21 mouse cellular contexts compared by ENCODE assay signal in genomic region chr5:73512241-73512640, GRCm38 (mm10). TPM values are rescaled to one million over a fixed set of nuclear protein-coding genes. Genes with fewer than 3 reads are reported as not detected.
A peak's percentile ranks its signal among the peaks of the same experiment; 100 is the strongest.
DNase-seq lines count a peak whose midpoint lies in the region; ATAC-seq and TF ChIP-seq lines count a peak whose summit lies in the region.
"Had no signal": no experiment of that assay in that cellular context is flagged by ENCODE, and none has a peak within 500 bp of the region (broad histone marks: within the 10 kb centered on the region; RNA-seq: fewer than 3 reads in every experiment).

No protein-coding gene starts in this region.

- no peaks in the 10 kb centered on the region for H3K27me3 ChIP-seq in kidney, embryonic 14.5 days (ENCODE audit: control insufficient read depth, insufficient read depth, low read length)
- no peaks in the 10 kb centered on the region for H3K27me3 ChIP-seq in kidney, postnatal 0 days (ENCODE audit: insufficient read depth, low read length)
- H3K27me3 ChIP-seq: forebrain, embryonic 13.5 days; heart, embryonic 15.5 days; hindbrain, embryonic 12.5 days; hindbrain, embryonic 15.5 days; Patski had no signal

- WGBS in kidney, embryonic 14.5 days, result 92% methylated on average over 1 of the region's 1 CpGs
- WGBS in kidney, postnatal 0 days, result 100% methylated on average over 1 of the region's 1 CpGs

- intact Hi-C loops in heart, postnatal 10 days (cut with DNase I), result no loop called here

- peak; percentile 73 for DNase-seq in heart, adult 11 months
- no peak for DNase-seq in heart, postnatal 10 days
- no peak for DNase-seq in kidney, adult 8-10 months
- no peak for DNase-seq in kidney, postnatal 0 days (ENCODE audit: low spot score)
- no peak for DNase-seq in kidney, postnatal 36 days
- DNase-seq: adrenal gland, postnatal 10 days; adrenal gland, postnatal 36 days; cerebellum, adult 18-20 months; cerebellum, adult 9-10 months; gastrocnemius, postnatal 10 days; gastrocnemius, postnatal 36 days had no signal

- no peak overlapping the region for H3K4me3 ChIP-seq in kidney, embryonic 14.5 days (ENCODE audit: low read length)
- H3K4me3 ChIP-seq in kidney, postnatal 0 days (replicated peaks; ENCODE audit: low read depth, low read length), result no peak overlapping the region
- H3K4me3 ChIP-seq: forebrain, embryonic 10.5 days; forebrain, embryonic 13.5 days; heart, embryonic 15.5 days; hindbrain, embryonic 12.5 days; hindbrain, embryonic 15.5 days had no signal

- peak overlapping the region; percentile 48; the same call in 1 of the 2 replicates for H3K27ac ChIP-seq in kidney, embryonic 14.5 days (ENCODE audit: low read depth, low read length)
- 0 out of 2 replicates have a peak overlapping the region, but pooled peaks have one; percentile 69 for H3K27ac ChIP-seq in kidney, postnatal 0 days
- H3K27ac ChIP-seq: forebrain, embryonic 10.5 days; forebrain, embryonic 13.5 days; heart, embryonic 15.5 days; hindbrain, embryonic 12.5 days; hindbrain, embryonic 15.5 days had no signal

- H3K4me1 ChIP-seq in kidney, embryonic 14.5 days (ENCODE audit: control insufficient read depth, insufficient read depth, low read length), result 0 out of 2 replicates have a peak, but pooled peaks cover 3% of the 10 kb centered on the region
- H3K4me1 ChIP-seq in kidney, postnatal 0 days (replicated peaks; ENCODE audit: insufficient read depth, low read length), result no peaks in the 10 kb centered on the region
- H3K4me1 ChIP-seq: hindbrain, embryonic 15.5 days had no signal

- no peak overlapping the region for H3K4me2 ChIP-seq in kidney, embryonic 14.5 days (replicated peaks; ENCODE audit: low read depth, low read length)
- no peak overlapping the region for H3K4me2 ChIP-seq in kidney, postnatal 0 days (ENCODE audit: low read length)
- H3K4me2 ChIP-seq: forebrain, embryonic 13.5 days; heart, embryonic 11.5 days; heart, embryonic 15.5 days; hindbrain, embryonic 12.5 days; hindbrain, embryonic 15.5 days had no signal

- TF ChIP-seq CTCF in kidney, postnatal 0 days (IDR thresholded peaks at IDR 0.05; ENCODE audit: low read depth), result no peak

- peaks cover 12% of the 10 kb centered on the region; the same call in 1 of the 2 replicates for H3K36me3 ChIP-seq in kidney, embryonic 14.5 days (ENCODE audit: control insufficient read depth, insufficient read depth, low read length)
- H3K36me3 ChIP-seq in kidney, postnatal 0 days (ENCODE audit: insufficient read depth, low read length), result 0 out of 2 replicates have a peak, but pooled peaks cover 6% of the 10 kb centered on the region
- H3K36me3 ChIP-seq: heart, embryonic 15.5 days had no signal

- no peak overlapping the region for H3K9ac ChIP-seq in kidney, embryonic 14.5 days (ENCODE audit: low read depth, low read length)
- H3K9ac ChIP-seq in kidney, postnatal 0 days (ENCODE audit: low read depth, low read length), result no peak overlapping the region
- H3K9ac ChIP-seq: forebrain, embryonic 13.5 days; heart, embryonic 15.5 days; hindbrain, embryonic 12.5 days; hindbrain, embryonic 15.5 days had no signal

- no peaks in the 10 kb centered on the region for H3K9me3 ChIP-seq in kidney, embryonic 14.5 days (ENCODE audit: control insufficient read depth, low read length)
- H3K9me3 ChIP-seq in kidney, postnatal 0 days (replicated peaks; ENCODE audit: low read length), result no peaks in the 10 kb centered on the region
- H3K9me3 ChIP-seq: forebrain, embryonic 10.5 days; forebrain, embryonic 13.5 days; G1E; heart, embryonic 15.5 days; hindbrain, embryonic 12.5 days; hindbrain, embryonic 15.5 days had no signal

- no peak for ATAC-seq in kidney, embryonic 14.5 days (ENCODE audit: low FRiP score, low TSS enrichment)
- ATAC-seq in kidney, postnatal 0 days (replicated peaks; ENCODE audit: low FRiP score, low read depth), result no peak
- ATAC-seq: forebrain, embryonic 13.5 days; forebrain, embryonic 16.5 days had no signal

RNA-seq across cellular contexts. Expression of gene Dcun1d4, which starts 31.4 kb away (rescaled TPM):
- 10 to 100 TPM; 16.6 to 19.7 TPM for total RNA-seq in heart, postnatal 10 days (2021)
- polyA plus RNA-seq in kidney, embryonic 14.5 days (2014; fragmentation: Nextera tagmentation; extraction: Ambion mirVana), result 21.0 and 29.8 TPM in 2 replicates
- 22.0 and 23.8 TPM in 2 replicates for polyA plus RNA-seq in kidney, postnatal 0 days (2015; fragmentation: Nextera tagmentation; extraction: Ambion mirVana)
